Mouse (Mus musculus) heart, adult 2 months (tissue): ENCODE data around the gene Ndufb8.

Source experiments
- CTCF ChIP-seq: fragments of 200-600 bp; IDR thresholded peaks from 2 replicates; pipeline ENCODE4 v1.8.1; 2022; ENCODE audit warnings: antibody characterized with exemption, mild to moderate bottlenecking, moderate library complexity
- EP300 ChIP-seq: fragments of 200-500 bp; IDR thresholded peaks from 2 replicates; pipeline ENCODE4 v1.6.1; 2011; ENCODE audit warnings: low read depth, low read length, control low read depth; ENCODE audit not compliant: insufficient read depth
- POLR2A ChIP-seq: fragments of 200-500 bp; IDR thresholded peaks from 2 replicates; pipeline ENCODE4 v1.6.1; 2011; ENCODE audit warnings: mild to moderate bottlenecking, low read depth, low read length, control low read depth; ENCODE audit not compliant: insufficient read depth

- TF ChIP-seq CTCF (no peak), POLR2A (no peak), EP300 (no peak)
These were observed 22.8 kb upstream of the Ndufb8 start for GRCm38 (mm10) chr19:44578038-44578437.
